Mouse (Mus musculus) hindbrain, embryonic 15.5 days (tissue): ENCODE measurements around the gene Aatk. TPM values are rescaled to one million over a fixed set of nuclear protein-coding genes. Genes with fewer than 3 reads are reported as not detected.

Source experiments
- ATAC-seq: fragments of 200-750 bp; cut with Nextera tagmentation; 2 replicates; pipeline ENCODE4 v1.8.0; 2017; ENCODE audit warnings: low read depth, moderate number of reproducible peaks, moderate TSS enrichment; ENCODE audit not compliant: low FRiP score
- H3K27ac ChIP-seq: fragments of 300-500 bp; sonication (generic); replicated peaks from 2 replicates; pipeline ENCODE4 v1.5.1; 2015; ENCODE audit warnings: mild to moderate bottlenecking, inconsistent platforms
- H3K27me3 ChIP-seq: fragments of 300-500 bp; sonication (generic); 2 replicates; pipeline ENCODE4 v1.6.1; 2015; ENCODE audit warnings: control low read depth, inconsistent platforms
- H3K36me3 ChIP-seq: fragments of 300-500 bp; sonication (generic); 2 replicates; pipeline ENCODE4 v1.6.1; 2015; ENCODE audit warnings: control low read depth, inconsistent platforms
- H3K4me1 ChIP-seq: fragments of 300-500 bp; sonication (generic); replicated peaks from 2 replicates; pipeline ENCODE4 v1.6.1; 2015; ENCODE audit warnings: control low read depth, inconsistent platforms
- H3K4me2 ChIP-seq: fragments of 300-500 bp; sonication (generic); 2 replicates; pipeline ENCODE4 v1.6.1; 2015; ENCODE audit warnings: moderate library complexity, mild to moderate bottlenecking, inconsistent platforms
- H3K4me3 ChIP-seq: fragments of 300-500 bp; sonication (generic); 2 replicates; pipeline ENCODE4 v1.5.1; 2015; ENCODE audit warnings: mild to moderate bottlenecking, inconsistent platforms
- H3K9ac ChIP-seq: fragments of 300-500 bp; sonication (generic); 2 replicates; pipeline ENCODE4 v1.6.1; 2015; ENCODE audit warnings: inconsistent platforms
- H3K9me3 ChIP-seq: fragments of 300-500 bp; sonication (generic); 2 replicates; pipeline ENCODE4 v1.6.1; 2016; ENCODE audit warnings: control low read depth, inconsistent platforms
- WGBS: fragments of 180-500 bp; shearing (Covaris S2); methylation state at CpG from one replicate; pipeline ENCODE4 v1.1.7; 2015; 5-methylcytosine and 5-hydroxymethylcytosine counted together
- polyA plus RNA-seq: library from polyadenylated mRNA; unstranded; fragments of >200 nt; fragmentation: Nextera tagmentation; extraction: Ambion mirVana; gene quantifications from 2 replicates; pipeline ENCODE4 v1.2.1, GENCODE M21; 2015

The Aatk gene
- polyA plus RNA-seq, 1 experiment from 2014 or later = 47.5 TPM

DNA sequence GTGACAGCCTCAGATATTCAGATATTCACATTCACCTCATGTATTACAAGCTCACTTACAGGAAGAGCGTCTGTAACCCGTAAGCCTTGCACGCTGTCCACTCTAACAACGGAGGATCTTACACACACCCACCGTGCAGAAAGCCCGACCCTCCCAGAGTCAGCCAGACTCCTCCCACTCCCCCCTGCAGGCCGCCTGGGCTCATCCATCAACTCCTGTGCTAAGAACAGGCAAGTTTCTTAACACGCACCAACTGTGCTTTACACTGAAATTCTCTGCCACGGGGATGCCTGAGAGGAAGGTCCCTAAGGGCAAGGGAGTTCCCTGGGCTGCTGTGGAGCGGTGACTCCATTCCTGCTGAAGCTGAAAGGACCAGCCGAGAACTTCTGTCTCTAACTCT is 22.3 kb upstream of the Aatk start:
- no peak overlapping the region for H3K4me3 ChIP-seq
- no peak overlapping the region for H3K27ac ChIP-seq
- H3K27me3 ChIP-seq = no peaks in the 10 kb centered on the region
- H3K9ac ChIP-seq = no peak overlapping the region
- no peak for ATAC-seq
- peaks cover 36% of the 10 kb centered on the region for H3K36me3 ChIP-seq
- no peaks in the 10 kb centered on the region for H3K9me3 ChIP-seq
- 23% methylated on average over 11 of the region's 11 CpGs for WGBS
- peaks cover 8% of the 10 kb centered on the region for H3K4me1 ChIP-seq
- no peak overlapping the region for H3K4me2 ChIP-seq

DNA sequence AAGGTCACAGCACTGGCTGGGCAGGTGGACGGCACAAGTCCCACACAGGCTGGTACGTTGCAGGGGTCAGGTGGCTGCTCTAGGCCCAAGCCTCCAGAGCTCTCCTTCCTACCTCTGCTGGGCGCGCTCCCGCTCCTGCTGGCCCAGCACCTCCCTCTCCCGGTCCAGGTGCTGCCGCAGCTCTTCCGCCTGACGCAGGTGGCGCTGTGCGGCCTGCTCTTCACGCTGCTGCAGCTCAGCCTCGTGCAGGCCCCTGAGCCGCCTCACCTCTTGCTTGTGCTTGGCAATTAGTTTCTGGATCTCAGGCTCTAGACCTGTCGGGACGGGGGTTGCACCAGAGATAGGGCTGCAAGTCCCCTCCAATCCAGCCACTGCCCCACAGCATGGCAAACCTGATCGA is 20.9 kb upstream of the Aatk start:
- no peak for ATAC-seq

DNA sequence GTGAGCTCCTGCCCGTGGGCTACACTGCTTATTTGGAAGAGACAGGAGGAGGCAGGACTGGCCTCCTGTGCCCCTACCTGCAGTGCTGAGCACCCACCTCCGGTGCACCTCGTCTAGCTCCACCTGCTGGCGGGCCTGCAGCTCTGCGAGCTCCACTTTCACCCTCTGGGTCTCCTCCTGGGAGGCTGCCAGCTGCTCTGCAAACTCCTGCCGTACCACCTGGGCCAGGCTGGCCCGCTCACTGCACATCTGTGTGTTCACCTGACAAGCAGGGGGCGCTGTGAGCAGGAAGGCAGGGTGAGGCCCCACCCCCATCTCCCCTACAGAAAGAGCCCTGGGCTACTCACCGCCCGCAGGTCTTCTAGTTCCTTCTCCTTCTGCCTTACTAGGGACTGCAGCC is 18.3 kb upstream of the Aatk start:
- Histone ChIP-seq H3K4me1 (peaks cover 8% of the 10 kb centered on the region), H3K36me3 (peaks cover 19% of the 10 kb centered on the region), H3K27ac (no peak overlapping the region), H3K4me2 (no peak overlapping the region), H3K27me3 (no peaks in the 10 kb centered on the region), H3K9ac (no peak overlapping the region), H3K4me3 (no peak overlapping the region), H3K9me3 (no peaks in the 10 kb centered on the region)
- no peak for ATAC-seq
- WGBS = 38% methylated on average over 10 of the region's 10 CpGs

More for the DNA sequence above, 20.9 kb upstream of the Aatk start:
- no peak overlapping the region for H3K4me2 ChIP-seq
- H3K4me3 ChIP-seq = no peak overlapping the region
- H3K36me3 ChIP-seq = peaks cover 38% of the 10 kb centered on the region
- H3K9ac ChIP-seq = no peak overlapping the region
- no peaks in the 10 kb centered on the region for H3K9me3 ChIP-seq
- no peak overlapping the region for H3K27ac ChIP-seq
- H3K27me3 ChIP-seq = no peaks in the 10 kb centered on the region
- WGBS = 59% methylated on average over 17 of the region's 17 CpGs
- H3K4me1 ChIP-seq = peaks cover 8% of the 10 kb centered on the region

DNA sequence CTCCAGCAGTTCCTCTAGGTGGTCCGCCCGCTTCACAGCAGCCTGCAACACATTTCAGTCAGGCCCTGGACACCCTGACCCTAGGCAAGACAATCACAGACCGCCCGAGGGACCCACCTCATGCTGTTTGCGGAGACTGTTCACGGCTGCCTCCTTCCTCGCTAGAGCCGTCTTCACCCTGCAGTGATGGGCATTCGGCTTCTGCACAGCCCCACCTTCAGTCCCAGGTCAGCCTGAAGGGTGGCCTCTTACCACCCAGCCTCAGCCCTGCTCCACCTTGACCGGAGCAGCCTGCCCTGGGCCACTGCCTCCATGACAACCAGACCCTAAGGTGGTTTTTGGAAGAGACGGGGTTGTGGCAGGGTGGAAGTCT is 17.7 kb upstream of the Aatk start:
- Histone ChIP-seq H3K4me3 (no peak overlapping the region), H3K4me2 (no peak overlapping the region), H3K4me1 (peaks cover 8% of the 10 kb centered on the region), H3K36me3 (peaks cover 16% of the 10 kb centered on the region; the same call in 1 of the 2 replicates), H3K9ac (no peak overlapping the region), H3K9me3 (no peaks in the 10 kb centered on the region), H3K27me3 (no peaks in the 10 kb centered on the region), H3K27ac (no peak overlapping the region)
- ATAC-seq = no peak
- 82% methylated on average over 11 of the region's 11 CpGs for WGBS

DNA sequence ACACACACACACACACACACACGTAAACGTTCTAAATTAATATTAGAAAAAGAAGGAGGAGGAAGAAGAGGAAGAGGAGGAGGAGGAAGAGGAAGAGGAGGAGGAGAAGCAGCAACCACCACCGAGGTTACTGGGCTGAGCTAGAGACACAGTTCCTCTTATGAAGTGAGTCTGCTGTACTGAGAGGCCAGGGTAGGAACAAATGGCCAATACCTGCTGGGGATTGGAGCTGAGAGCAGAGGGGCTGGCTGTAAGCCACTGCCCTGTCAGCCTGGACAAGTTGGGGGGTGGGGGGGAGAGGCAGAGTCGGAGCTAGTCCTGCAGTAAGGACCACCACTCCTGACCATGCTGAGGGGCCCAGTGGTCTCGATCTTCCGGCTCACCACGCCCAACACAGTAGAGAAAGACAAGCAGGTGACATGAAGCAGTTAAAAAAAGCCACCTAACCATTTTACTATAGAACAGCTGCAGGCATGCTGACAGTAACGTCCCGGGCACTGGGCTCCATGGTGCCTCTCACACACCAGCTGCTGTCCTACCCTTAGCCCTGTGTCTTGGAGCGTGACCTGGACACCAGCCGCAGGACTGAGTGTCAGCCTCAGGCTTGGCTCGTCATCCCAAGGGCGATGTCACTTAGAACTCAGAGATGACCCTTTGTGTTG is 17.2 kb upstream of the Aatk start:
- peaks cover 14% of the 10 kb centered on the region; the same call in 1 of the 2 replicates for H3K36me3 ChIP-seq

DNA sequence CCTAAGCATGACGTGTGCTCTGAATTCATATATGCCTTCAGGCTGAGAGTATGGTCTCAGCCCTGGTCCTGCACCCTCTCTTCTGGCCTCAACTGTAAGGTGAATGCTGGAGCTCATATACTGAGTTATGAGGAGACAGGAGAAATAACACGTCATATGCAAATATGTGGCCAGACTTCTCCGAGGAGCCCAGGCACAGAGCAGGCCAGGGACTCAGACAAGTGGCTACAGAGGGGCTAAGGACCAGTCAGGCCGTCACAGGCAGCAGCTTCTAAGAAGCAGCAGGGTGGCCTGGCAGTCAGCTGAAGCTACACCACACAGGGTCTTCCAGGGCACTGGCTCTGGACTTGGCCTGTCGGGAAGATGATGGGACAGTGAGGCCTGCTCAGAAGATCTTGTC is 16.4 kb upstream of the Aatk start:
- H3K4me1 ChIP-seq = 0 out of 2 replicates have a peak, but pooled peaks cover 5% of the 10 kb centered on the region
- WGBS = 83% methylated on average over 5 of the region's 5 CpGs
- no peak overlapping the region for H3K27ac ChIP-seq
- H3K27me3 ChIP-seq = no peaks in the 10 kb centered on the region
- no peak overlapping the region for H3K9ac ChIP-seq
- H3K9me3 ChIP-seq = no peaks in the 10 kb centered on the region
- H3K4me2 ChIP-seq = no peak overlapping the region
- no peak for ATAC-seq
- H3K4me3 ChIP-seq = no peak overlapping the region
- H3K36me3 ChIP-seq = peaks cover 14% of the 10 kb centered on the region; the same call in 1 of the 2 replicates

More for the DNA sequence above, 17.2 kb upstream of the Aatk start:
- Histone ChIP-seq H3K9me3 (no peaks in the 10 kb centered on the region), H3K4me2 (no peak overlapping the region), H3K27ac (no peak overlapping the region), H3K4me3 (no peak overlapping the region), H3K27me3 (no peaks in the 10 kb centered on the region), H3K9ac (no peak overlapping the region), H3K4me1 (0 out of 2 replicates have a peak, but pooled peaks cover 5% of the 10 kb centered on the region)
- WGBS = 81% methylated on average over 11 of the region's 13 CpGs
- no peak for ATAC-seq

DNA sequence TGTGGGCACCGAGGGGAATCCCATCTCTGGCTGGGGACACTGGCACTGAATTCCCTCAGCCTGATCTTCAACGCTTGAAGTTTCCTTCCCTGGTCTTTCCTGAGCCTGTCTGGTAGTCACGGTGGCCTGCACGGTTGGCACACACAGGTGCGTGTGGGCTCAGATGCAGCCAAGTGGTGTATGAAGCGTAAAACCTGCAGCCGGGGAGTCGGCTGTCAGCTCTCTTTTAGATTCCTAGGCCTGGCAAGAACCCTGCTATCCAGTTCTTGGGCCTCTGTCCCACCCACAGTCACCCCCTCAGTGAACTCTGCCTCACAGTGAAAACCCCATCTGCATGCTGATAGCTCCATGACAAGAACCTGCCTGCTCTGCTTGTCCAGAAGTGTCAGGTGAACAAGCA is 13.7 kb upstream of the Aatk start:
- ATAC-seq = no peak
- Histone ChIP-seq H3K9me3 (no peaks in the 10 kb centered on the region), H3K4me2 (no peak overlapping the region), H3K9ac (no peak overlapping the region), H3K27me3 (no peaks in the 10 kb centered on the region), H3K4me1 (0 out of 2 replicates have a peak, but pooled peaks cover 5% of the 10 kb centered on the region), H3K4me3 (no peak overlapping the region), H3K27ac (no peak overlapping the region), H3K36me3 (peaks cover 9% of the 10 kb centered on the region; the same call in 1 of the 2 replicates)
- WGBS = 82% methylated on average over 8 of the region's 8 CpGs

DNA sequence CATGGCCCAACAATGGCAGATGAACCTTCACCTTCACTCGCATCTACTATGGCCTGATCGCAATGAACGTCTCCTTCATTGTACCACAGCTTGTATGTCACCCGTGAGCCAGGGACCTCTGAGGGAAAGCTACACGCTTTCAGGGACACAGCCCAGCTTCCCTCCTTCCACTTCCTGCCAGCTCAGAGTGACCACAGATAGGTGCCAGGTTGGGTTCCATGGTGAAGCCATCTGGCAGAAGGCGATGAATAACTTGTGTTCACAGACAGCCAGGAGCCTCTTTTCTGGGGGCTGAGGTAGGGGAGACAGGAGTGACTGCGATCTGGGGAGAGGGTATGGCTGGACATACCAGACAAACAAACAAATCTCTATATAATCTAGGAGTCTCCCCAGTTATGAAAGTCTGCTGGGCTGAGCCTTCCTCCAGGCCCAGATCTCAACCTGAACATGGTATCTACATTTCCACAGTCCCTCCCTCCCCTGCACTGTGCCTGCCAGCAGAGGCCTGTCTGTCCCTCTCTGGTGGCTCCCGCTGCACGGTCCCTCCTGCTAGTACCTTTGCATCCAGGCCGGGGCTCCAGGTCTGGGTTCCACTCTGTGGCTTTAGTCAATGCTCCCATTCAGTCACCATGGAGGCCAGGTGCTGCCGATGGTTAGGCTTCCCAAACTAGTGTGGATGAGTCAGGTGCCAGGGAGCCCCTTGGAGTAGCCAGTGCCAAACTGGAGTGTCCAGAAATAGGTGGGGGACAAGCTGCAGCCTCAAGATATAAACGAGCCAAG is 9.2 kb upstream of the Aatk start:
- Histone ChIP-seq H3K27ac (no peak overlapping the region), H3K36me3 (no peaks in the 10 kb centered on the region), H3K4me3 (no peak overlapping the region), H3K27me3 (no peaks in the 10 kb centered on the region), H3K4me2 (no peak overlapping the region), H3K4me1 (peaks cover 9% of the 10 kb centered on the region; the same call in 1 of the 2 replicates), H3K9ac (no peak overlapping the region), H3K9me3 (no peaks in the 10 kb centered on the region)
- 89% methylated on average over 12 of the region's 12 CpGs for WGBS
- no peak for ATAC-seq

DNA sequence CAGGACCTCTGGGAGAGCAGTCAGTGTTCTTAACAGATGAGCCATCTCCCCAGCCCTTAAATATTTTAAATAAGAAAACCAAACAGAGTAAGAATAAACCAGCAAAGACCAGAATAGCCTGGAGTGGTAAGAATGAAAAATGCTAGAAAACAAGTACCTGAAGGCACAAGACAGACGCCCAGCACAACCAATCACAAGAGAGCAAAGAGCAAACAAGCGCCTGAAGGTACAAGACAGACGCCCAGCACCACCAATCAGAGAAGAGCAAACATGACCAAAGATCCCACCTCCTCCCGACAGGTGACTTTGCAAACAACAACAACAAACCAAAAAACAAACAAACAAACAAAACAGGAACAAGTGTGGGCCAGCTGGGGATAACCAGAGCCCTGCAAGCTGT is 6.9 kb upstream of the Aatk start:
- no peak overlapping the region for H3K27ac ChIP-seq
- no peak overlapping the region for H3K4me2 ChIP-seq
- no peaks in the 10 kb centered on the region for H3K9me3 ChIP-seq
- no peaks in the 10 kb centered on the region for H3K27me3 ChIP-seq
- WGBS = 95% methylated on average over 4 of the region's 4 CpGs
- H3K36me3 ChIP-seq = no peaks in the 10 kb centered on the region
- H3K4me1 ChIP-seq = peaks cover 15% of the 10 kb centered on the region
- ATAC-seq = no peak
- no peak overlapping the region for H3K9ac ChIP-seq
- H3K4me3 ChIP-seq = no peak overlapping the region

DNA sequence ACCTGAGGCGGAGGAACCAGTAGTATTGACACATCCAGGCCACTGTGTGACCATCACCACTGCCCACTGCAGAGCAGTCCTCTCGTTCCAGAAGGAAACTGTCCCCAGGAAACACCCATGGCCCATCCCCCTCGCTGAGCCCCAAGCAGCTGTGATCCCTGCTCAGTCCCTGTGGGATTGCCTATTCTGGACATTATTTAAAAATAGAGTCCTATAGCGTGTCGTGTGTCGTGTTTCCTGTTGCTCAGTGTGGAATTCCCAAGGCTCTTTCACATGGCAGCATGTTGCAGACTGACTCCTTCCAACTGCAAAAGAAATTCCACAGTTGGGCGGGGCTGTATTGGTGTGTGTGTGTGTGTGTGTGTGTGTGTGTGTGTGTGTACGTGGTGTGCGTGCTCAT is 5.3 kb upstream of the Aatk start:
- peaks cover 31% of the 10 kb centered on the region for H3K4me1 ChIP-seq
- no peak overlapping the region for H3K4me3 ChIP-seq
- H3K27ac ChIP-seq = no peak overlapping the region; the same call in 1 of the 2 replicates
- no peaks in the 10 kb centered on the region for H3K36me3 ChIP-seq
- no peaks in the 10 kb centered on the region for H3K9me3 ChIP-seq
- no peak for ATAC-seq
- no peak overlapping the region for H3K4me2 ChIP-seq
- no peaks in the 10 kb centered on the region for H3K27me3 ChIP-seq
- no peak overlapping the region for H3K9ac ChIP-seq
- 61% methylated on average over 9 of the region's 9 CpGs for WGBS

DNA sequence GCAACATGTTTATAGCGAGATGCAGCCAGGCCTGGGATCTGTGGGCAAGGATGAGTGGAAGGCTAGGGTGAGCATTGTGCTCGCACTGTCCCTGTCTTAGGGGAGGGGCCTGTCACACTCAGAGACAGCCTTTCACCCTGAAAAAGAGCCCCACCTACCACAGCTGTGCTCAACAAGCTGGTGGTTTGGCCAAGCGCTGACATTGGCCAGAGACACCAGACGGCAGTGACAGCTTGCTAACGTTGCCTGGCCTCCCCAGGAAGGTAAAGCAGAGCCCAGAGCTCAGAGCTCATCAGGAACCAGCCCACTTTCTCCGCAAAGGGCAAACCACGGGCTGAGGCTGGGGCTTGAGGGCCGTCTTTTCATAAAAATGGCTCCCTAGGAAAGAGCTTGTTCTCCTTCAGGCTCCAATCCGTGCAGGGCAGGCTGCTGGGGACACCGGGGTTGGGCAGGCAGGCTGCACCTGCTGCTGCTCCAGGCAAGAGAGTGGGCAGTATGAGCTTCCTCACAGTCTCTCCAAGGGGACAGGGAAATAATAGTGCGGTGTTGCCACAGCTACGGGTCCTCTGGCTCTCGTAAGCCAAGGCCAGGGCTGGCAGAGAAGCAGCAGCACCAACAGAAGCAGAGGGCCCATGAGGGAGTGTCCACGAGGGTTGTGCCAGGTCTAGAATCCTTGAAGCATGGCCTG is 4.3 kb upstream of the Aatk start:
- H3K4me3 ChIP-seq = no peak overlapping the region
- H3K36me3 ChIP-seq = no peaks in the 10 kb centered on the region
- peaks cover 32% of the 10 kb centered on the region for H3K4me1 ChIP-seq
- H3K9me3 ChIP-seq = no peaks in the 10 kb centered on the region
- H3K4me2 ChIP-seq = 0 out of 2 replicates have a peak overlapping the region, but pooled peaks have one; percentile 6
- peak; percentile 43 for ATAC-seq
- peak overlapping the region; percentile 51 for H3K27ac ChIP-seq
- WGBS = 27% methylated on average over 14 of the region's 14 CpGs
- no peak overlapping the region for H3K9ac ChIP-seq
- no peaks in the 10 kb centered on the region for H3K27me3 ChIP-seq

DNA sequence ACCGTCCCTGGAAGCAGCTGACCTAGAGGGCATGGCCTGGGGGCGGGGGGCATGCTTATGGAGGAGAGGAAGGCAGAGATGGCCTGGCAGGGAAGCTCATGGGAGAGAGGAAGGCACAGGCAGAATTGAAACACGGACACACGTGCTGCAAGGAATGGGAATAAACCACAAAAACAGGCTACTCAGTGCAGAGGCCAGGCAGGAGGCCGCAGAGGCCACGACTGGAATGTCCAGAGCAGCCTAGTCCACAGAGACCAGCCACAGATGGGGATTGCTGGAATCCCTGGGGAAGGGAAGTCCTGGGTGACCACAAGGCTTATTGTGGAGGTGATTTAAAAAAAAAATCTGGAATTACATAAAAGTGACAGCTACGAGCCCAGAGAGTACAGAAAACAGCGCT is 2.1 kb upstream of the Aatk start:
- H3K4me3 ChIP-seq = no peak overlapping the region
- peaks cover 54% of the 10 kb centered on the region for H3K4me1 ChIP-seq
- H3K9me3 ChIP-seq = no peaks in the 10 kb centered on the region
- 86% methylated on average over 8 of the region's 8 CpGs for WGBS
- H3K4me2 ChIP-seq = no peak overlapping the region
- no peak overlapping the region for H3K9ac ChIP-seq
- ATAC-seq = no peak
- no peaks in the 10 kb centered on the region for H3K36me3 ChIP-seq
- no peaks in the 10 kb centered on the region for H3K27me3 ChIP-seq
- H3K27ac ChIP-seq = no peak overlapping the region
